Mouse (Mus musculus): ENCODE measurements around the gene Bag2.
"Not testable (repeated sequence)": the region's sequence is repeated elsewhere in the genome, so short reads cannot be mapped to it uniquely, and the experiment has no call there.

Gene Bag2

DNA sequence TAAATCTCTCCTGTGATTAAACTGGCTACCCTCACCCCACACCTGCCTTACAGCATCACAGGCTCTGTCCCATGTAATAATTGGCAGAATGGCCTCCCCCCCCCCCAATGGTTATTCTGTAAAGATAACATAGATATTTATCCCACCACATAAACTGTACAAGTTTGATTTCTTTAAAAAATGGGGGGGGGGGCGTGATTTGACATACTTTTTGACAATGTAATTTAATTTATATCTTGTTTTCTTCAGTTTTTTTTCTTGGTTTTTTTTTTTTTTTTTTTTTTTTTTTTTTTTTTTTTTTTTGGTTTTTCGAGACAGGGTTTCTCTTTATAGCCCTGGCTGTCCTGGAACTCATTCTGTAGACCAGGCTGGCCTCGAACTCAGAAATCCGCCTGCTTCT, 7.9 kb downstream of the Bag2 start:
- DNase-seq = not testable (repeated sequence)

DNA sequence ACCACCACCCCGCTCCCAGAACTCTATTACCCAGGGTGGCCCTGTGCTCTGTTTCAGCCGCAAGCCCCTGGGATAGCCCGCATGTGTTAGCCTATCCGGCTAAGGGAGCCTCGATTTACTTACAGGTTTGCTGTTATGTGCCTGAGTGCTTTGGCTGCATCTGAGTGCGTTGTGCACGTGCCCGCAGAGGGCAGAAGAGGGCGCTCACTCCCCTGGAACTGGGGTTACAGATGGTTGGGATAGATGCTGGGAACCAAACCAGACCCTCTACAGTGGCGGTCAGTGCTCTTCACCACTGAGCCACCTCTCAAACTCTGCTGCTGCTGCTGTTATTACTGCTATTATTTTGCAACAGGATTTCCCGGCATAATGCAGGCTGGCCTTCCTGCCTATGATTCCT, 8.5 kb downstream of the Bag2 start:
- DNase-seq = no peak

DNA sequence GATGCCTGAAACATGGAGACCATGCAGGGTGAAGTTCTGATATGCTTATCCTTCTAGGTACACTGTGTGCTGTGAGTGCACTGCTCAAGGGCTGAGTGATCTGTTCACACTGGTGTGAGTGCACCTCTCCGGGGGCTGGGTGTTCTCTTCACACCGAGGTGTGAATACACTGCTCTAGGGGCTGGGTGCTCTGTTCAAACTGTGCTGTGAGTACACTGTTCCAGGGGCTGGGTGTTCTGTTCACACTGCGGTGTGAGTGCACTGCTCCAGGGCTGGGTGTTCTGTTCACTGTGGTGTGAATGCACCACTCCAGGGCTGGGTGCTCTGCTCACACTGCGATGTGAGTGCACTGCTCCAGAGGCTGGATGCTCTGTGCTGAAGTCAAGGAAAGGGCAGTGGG, 11.7 kb downstream of the Bag2 start:
- DNase-seq = no peak

DNA sequence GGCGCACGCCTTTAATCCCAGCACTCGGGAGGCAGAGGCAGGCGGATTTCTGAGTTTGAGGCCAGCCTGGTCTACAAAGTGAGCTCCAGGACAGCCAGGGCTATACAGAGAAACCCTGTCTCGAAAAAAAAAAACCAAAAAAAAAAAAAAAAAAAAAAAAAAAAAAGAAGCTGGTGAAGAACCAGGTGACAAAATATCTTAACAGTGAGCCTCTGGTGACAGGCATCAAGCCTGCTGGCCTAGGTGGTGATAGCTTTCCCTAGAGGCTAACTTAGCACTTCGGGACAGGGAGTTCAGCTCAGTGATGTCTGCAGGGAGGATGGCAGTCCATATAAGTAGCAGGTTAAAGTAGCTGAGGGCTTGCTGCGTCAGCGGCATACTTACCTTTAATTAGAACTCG, 12.8 kb downstream of the Bag2 start:
- not testable (repeated sequence) for DNase-seq

DNA sequence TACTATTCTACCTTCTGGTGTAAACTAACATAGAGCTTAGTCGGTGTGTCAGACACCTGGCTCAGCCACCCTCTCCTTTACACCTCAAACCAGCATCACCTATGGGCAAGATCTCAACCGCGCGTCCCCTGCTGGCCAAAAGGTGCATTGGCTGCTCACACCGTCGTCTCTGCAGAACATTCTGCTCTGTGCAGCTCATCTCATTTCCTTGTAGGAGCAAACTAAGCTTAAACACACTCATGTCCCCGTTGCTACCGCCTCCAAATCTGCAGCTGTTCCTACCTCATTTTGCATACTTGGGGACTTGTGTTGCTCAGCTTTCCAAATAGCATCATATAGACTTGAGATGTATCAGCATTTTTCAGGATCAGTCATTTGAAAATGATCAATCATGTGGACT, 14.7 kb downstream of the Bag2 start:
- DNase-seq = no peak

DNA sequence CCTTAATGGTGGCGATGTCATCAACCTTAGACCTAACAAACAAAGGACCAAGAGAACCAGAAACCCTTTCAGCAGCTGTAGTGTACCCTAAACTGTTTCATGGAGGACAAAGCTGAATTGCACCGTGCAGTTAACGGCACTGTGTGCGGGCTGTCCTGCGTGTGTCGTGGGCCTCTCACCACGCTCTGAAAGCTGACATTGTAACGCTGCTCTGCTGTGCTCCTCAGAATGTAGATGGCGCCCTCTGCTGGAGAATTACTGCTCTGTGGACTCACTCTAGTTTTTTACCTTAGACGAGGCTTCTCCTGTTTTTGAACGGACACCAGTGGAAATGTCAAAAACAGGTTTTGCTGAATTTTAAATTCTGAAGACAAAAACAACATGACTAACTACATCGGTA, 18.3 kb downstream of the Bag2 start:
- DNase-seq = peak; percentile 92

DNA sequence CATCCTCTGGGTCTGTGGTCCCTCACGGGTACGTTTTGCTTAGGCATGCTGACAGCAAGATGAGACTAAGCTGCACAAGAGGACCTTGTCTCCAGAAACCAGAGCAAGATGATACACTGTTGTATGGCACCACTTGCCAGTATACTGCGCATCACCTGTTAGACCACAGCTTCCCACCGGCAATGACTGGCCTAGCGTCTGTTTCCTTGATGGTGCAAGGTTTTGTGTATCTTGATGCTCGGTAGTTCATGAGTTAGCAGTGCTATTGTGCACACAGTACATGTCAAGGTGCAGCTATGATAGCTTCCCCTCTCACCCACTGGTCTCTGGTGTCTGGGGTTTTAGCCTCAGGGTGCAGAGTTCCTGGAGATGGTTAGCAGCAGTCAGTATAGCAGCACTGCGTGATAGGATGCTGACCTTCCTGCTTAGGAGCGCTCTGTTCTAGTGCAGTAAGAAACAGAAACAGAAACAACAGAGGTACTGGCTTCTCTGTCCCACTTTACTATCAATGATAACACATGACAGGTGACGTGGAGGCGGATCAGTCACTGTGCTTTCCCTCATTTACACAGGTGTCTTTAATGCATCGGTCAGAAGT, 18.8 kb downstream of the Bag2 start:
- no peak for DNase-seq

DNA sequence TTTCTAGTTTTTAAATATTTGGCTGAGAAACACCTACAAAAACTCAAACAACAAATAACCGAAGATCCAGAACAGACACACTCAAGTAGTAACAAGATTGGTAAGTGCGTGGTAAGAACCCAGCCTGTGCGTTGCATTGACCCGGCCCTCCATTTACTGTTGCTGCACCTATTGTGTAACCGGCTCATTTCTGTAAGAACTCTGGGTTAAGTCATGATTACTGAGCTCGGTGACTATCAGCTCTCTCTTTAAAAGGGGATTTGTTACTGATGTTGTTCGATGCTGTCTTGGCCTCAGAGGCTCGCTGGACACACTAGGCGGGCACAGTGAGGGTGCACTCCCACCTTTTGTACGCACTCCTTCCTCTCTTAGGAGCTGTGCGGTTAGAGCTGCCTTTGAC, 19.3 kb downstream of the Bag2 start:
- no peak for DNase-seq

DNA sequence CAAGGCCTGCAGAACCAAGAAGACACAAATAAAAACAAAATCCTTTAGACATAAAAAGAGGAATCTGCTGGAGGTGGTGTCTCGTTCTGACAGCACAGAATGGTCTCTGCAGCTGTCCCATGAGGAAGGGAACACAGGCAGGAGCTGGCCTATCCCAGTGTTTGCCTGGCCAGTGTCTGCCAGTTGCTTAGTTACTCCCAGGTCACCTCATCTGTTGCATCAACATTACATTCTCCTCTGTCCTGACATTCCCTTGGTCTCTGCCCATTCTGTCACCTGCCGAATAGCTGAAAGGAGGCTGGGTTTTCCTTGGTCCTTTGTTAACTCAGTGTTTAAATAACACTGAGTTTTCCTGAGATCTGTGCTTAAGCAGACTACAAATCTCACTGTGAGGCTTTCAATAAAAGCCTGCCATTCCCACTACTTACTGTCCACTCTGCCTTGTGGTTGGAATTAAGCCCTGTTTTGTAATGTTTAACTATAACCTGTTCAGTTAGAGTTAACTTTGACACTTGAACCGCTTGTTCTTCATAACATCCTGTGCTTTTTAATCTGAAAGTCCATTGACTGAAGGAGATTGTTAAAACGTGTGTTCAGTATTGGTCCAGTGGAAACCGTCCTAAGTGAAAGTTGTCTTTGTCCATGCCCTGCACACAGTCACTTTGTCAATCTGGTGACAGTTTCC, 23.5 kb downstream of the Bag2 start:
- DNase-seq = no peak

DNA sequence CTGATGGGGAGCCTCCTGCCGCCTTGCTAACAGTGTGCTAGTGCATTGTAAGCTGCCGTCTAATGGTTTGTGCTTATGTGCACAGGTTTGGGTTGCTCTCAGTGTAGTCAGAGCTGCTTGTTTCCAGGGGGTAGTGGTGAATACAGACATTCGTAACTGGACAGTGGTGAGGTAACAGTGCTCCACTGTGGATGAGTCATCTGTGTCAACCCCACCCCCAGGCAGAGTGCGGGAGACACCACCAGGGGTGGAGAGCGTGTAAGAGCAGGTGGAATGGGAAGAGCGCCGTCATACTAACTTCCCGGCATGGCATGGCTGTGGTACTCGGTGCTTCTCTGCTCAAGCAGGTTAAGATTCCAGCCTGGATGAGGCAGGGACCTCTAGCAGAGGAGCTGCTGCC, 24.6 kb downstream of the Bag2 start:
- no peak for DNase-seq

DNA sequence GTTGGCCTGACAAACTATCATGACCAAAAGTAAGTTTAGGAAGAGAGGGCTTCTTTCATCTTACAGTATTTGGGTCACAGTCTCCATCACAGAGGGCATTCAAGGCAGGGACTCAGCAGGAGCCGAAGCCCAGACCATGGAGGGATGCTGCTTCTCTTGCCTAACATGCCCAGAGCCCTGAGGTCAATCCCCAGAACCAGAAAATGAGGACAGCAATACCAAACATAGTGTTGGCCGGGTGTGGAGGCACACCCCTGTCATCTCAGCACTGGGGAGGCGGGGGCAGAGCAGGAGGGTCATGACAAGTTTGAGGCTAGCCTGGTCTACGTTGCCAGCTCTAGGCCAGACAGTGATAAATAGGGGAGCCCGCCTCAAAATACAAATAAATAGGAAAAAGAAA, 32.5 kb downstream of the Bag2 start:
- no peak for DNase-seq

DNA sequence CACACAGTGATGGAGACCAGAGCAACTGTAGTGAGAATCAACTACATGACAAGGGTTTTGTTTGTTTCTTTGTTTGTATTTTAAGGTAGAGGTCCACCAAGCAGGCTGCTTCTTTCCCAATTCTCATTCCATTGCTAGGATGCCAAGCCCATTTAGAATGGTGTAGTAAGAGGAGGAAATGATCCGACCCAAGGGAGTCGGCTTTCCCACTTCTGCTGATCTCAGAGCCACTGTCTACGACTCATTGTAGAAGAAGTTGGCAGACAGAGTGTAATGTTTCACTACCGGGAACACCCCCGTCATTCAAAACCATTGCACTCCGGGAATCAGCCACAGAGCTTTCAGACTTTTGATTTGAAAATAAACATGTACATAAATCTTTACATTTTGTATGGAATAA, 33.1 kb downstream of the Bag2 start:
- no peak for DNase-seq

DNA sequence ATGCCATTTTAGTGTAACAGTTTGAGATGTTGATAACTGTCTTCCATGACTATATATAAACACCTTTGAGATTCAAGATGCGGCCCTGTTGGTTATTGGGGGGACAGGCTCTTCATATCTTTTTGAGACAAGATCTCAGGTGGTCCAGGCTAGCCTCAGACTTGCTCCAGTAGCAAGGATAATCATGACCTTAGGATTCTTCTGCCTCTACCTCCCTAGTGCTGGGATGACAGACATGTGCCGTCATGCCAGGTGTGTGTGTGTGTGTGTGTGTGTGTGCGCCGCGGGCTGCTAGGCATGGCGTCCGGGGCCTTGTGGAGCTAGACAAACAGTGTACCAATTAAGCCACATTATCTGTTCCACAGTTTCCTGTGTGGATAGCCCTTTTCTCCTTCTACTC, 36.6 kb downstream of the Bag2 start:
- no peak for DNase-seq

DNA sequence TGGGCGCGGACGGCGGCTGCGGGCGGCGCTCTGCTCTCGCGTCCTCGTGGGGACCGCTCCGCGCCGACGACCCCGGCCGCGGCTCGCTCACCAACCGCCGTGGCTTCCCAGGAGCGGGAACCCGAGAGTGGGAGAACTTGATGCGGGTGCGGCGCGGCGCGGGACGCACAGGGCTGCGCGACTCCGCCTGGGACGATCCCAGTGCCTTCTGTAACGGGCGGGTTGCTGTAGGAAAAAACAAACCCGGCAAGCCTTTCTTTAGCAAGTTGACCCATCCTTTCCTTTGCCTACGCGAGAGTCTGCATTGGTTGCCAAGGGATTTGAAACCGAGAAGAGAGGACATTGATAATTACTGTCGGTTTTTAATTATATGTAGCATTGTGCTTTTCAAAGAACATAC, 37.4 kb downstream of the Bag2 start:
- DNase-seq = no peak

DNA sequence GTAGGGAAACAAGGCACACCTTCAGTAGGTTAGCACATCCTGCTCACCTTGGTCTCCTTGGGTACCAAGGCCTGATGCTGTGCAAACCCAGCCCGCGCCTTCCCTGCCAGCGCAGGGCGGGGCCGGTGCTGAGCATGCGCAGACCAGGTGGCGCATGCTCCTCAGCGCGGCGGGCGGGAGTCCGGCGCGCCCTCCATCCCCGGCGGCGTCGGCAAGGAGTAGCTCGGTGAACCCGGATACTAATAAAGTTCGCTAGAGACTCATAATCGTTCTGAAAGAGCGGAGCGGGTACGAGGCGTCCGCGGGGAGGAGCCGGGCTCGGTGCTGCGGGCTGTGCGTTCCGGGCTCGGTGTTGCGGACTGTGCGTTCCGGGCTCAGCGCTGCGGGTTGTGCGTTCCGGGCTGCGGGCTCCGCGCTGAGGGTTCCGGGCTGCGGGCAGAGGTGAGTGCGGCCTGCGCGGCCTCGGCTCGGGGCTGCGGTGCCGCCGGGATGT, 37.8 kb downstream of the Bag2 start, which contains the start of gene Rab23:
Gene Rab23, plus strand, starts transcription at position 155 of the 493 bp plus-strand sequence.
- DNase-seq = peak; percentile 78

DNA sequence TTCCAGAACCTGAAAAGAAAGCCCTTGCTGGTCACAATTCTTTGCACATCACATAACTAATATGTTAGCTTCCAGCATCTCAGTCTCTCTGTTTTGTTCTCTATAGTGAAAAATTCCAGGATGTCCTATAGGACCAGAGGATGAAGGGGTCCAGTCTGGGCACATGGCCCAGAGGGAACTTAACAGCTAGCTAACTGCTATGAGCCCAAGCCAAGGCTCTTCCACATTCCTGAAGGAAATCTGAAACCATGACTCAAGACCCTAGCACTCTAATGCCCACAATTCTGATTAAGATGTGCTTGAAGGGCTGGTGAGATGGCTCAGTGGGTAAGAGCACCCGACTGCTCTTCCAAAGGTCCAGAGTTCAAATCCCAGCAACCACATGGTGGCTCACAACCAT, 40.0 kb downstream of the Bag2 start:
- DNase-seq = no peak

DNA sequence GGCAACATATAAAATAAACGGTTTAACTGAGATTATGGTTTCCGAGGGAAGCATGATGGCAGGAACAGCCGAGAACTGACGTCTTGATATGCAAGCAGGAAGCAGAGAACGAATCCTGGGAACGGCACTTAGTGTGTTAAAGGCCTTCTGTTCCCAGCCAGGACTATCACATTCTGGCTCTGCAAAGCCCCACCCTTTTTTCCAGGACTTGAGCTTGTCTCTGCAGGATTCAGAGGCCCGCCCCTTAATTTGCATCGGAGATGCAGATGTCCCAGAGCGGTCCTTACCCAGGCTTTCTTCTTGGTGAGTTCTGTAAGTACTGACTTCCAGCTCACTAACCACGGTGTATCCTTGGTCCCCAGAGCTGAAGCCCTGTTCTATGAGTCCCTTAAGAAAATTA, 42.8 kb downstream of the Bag2 start:
- no peak for DNase-seq

DNA sequence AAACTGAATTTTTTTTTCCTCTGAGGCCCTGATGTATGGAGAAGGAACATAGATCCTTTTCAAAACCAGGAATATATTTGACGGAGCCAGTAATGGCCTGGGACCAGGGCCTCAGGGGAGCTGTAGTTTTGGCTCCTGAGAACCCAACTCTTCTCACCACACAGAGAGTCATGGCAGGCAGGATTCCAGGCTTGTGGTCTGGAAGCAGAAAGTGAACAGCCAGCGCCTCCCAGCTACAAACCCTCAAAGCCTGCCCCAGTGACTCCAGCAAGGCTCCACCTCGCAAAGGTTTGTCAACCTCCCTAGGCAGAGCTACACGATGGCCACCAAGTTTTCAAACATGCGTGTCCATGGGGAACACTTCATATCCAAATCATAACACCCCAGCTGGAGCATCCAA, 45.6 kb downstream of the Bag2 start:
- no peak for DNase-seq

DNA sequence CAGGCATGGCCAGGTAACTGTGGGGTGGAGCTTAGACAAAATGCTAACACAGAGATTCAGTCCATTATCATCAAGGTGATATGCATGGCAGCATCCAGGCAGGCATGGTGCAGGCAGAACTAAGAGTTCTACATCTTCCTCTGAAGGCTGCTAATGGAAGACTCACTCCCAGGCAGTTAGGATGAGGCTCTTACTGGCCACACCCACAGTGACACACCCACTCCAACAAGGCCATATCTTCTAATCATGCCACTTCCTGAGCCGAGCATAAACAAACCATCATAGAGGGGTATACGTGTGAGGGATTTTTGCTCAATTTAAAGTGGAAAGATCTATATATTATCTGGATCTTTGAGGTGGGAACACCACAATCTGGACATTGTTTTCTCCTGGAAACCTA, 48.0 kb downstream of the Bag2 start:
- no peak for DNase-seq

DNA sequence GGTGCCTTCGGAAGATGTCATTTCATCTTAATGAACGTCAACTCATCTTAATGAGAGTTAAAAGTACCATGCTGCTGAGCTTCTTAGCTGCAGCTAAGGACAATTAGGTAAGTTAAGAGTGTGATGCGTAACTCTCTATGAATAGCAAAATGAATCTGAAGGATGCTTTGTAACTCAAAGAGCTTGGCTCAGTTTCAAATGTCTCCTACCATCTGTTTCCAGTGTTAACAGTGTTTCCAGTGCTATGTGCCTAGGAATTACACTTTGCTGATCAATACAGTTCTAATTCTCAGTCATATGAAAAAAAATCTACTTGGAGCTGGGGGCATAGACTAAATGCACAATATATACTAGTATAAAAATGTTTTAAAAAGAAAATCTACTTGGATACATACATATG, 56.4 kb downstream of the Bag2 start:
- no peak for DNase-seq

DNA sequence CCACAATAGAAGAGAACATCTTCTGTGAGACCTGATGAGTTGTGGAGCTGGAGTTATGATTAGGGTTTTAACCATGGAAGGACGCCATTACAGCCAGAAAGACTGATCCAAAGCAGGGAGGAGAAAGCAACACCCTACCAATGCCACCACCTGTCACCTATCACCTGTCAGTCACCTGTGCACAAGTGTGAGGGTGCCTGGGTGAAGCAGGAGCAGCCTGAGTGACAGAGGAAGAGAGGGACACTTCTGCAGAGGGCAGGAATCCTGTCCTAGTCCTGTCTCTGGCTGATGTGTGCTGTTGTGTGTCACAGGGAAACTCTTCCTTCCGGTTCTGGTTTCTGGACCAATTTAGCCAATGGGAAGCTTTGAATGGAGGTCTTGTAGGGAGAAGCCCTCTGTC, 61.6 kb downstream of the Bag2 start:
- no peak for DNase-seq
